Mouse (Mus musculus): ENCODE data around the gene Kremen2.

GRCm38 (mm10) chr17:23703301-23703700 lies 42.3 kb downstream of the Kremen2 start:
- no peak for TF ChIP-seq CTCF (IDR thresholded peaks at IDR 0.05; ENCODE audit: low read depth, low read length)
- no peak for TF ChIP-seq POLR2A (IDR thresholded peaks at IDR 0.05; ENCODE audit: extremely low read depth, insufficient read depth, low read length)

All from liver, adult 2 months (tissue).